Mouse (Mus musculus): ENCODE measurements around the gene Spata2. TPM values are rescaled to one million over a fixed set of nuclear protein-coding genes. Genes with fewer than 3 reads are reported as not detected.

Gene Spata2
- polyA plus RNA-seq, 1 experiment from 2014 or later: 15.4 TPM

- H3K36me3 ChIP-seq: peaks cover 34% of the 10 kb centered on the region
- WGBS: 69% methylated on average over 4 of the region's 4 CpGs
- peak overlapping the region; percentile 5; the same call in 1 of the 2 replicates for H3K4me2 ChIP-seq
- peaks cover 22% of the 10 kb centered on the region for H3K4me1 ChIP-seq (replicated peaks)
- peak overlapping the region; percentile 77 for H3K27ac ChIP-seq (ENCODE audit: poor library complexity, severe bottlenecking)
- H3K27me3 ChIP-seq (replicated peaks): no peaks in the 10 kb centered on the region
- H3K9ac ChIP-seq: no peak overlapping the region
- H3K4me3 ChIP-seq: no peak overlapping the region
- no peak for ATAC-seq (ENCODE audit: insufficient number of reproducible peaks, low FRiP score)
- no peaks in the 10 kb centered on the region for H3K9me3 ChIP-seq (replicated peaks)
Measured at GRCm38 (mm10) chr2:167476762-167477161, 15.9 kb downstream of the Spata2 start.

- Histone ChIP-seq H3K4me3 (no peak overlapping the region), H3K9me3 (replicated peaks) (no peaks in the 10 kb centered on the region), H3K4me1 (replicated peaks) (peaks cover 22% of the 10 kb centered on the region), H3K27ac (ENCODE audit: poor library complexity, severe bottlenecking) (peak overlapping the region; percentile 77), H3K27me3 (replicated peaks) (no peaks in the 10 kb centered on the region), H3K4me2 (peak overlapping the region; percentile 11; the same call in 1 of the 2 replicates), H3K36me3 (peaks cover 39% of the 10 kb centered on the region), H3K9ac (0 out of 2 replicates have a peak overlapping the region, but pooled peaks have one; percentile 37)
- peak; percentile 83 for ATAC-seq (ENCODE audit: insufficient number of reproducible peaks, low FRiP score)
- 5% methylated on average over 7 of the region's 7 CpGs for WGBS
Measured at GRCm38 (mm10) chr2:167476200-167476688, 16.4 kb downstream of the Spata2 start.

GRCm38 (mm10) chr2:167475596-167475995 is 17.1 kb downstream of the Spata2 start:
- Histone ChIP-seq H3K36me3 (peaks cover 46% of the 10 kb centered on the region), H3K4me1 (replicated peaks) (peaks cover 22% of the 10 kb centered on the region), H3K9ac (peak overlapping the region; percentile 37; the same call in 1 of the 2 replicates)

GRCm38 (mm10) chr2:167474218-167474617 is 18.5 kb downstream of the Spata2 start:
- H3K4me1 ChIP-seq (replicated peaks): peaks cover 22% of the 10 kb centered on the region
- no peaks in the 10 kb centered on the region for H3K9me3 ChIP-seq (replicated peaks)
- no peak overlapping the region for H3K4me3 ChIP-seq
- no peak overlapping the region for H3K27ac ChIP-seq (ENCODE audit: poor library complexity, severe bottlenecking)
- H3K9ac ChIP-seq: no peak overlapping the region
- H3K36me3 ChIP-seq: peaks cover 59% of the 10 kb centered on the region
- H3K4me2 ChIP-seq: no peak overlapping the region
- 93% methylated on average over 6 of the region's 6 CpGs for WGBS
- H3K27me3 ChIP-seq (replicated peaks): no peaks in the 10 kb centered on the region
- ATAC-seq (ENCODE audit: insufficient number of reproducible peaks, low FRiP score): no peak

More at GRCm38 (mm10) chr2:167475596-167475995, 17.1 kb downstream of the Spata2 start:
- WGBS: 79% methylated on average over 5 of the region's 5 CpGs
- 0 out of 2 replicates have a peak overlapping the region, but pooled peaks have one; percentile 11 for H3K4me2 ChIP-seq
- no peaks in the 10 kb centered on the region for H3K9me3 ChIP-seq (replicated peaks)
- no peak overlapping the region for H3K4me3 ChIP-seq
- peak overlapping the region; percentile 77 for H3K27ac ChIP-seq (ENCODE audit: poor library complexity, severe bottlenecking)
- no peak for ATAC-seq (ENCODE audit: insufficient number of reproducible peaks, low FRiP score)
- H3K27me3 ChIP-seq (replicated peaks): no peaks in the 10 kb centered on the region

GRCm38 (mm10) chr2:167471585-167471984 is 21.1 kb downstream of the Spata2 start:
- WGBS: 88% methylated on average over 6 of the region's 6 CpGs
- no peak overlapping the region for H3K27ac ChIP-seq (ENCODE audit: poor library complexity, severe bottlenecking)

GRCm38 (mm10) chr2:167470611-167471010 is 22.1 kb downstream of the Spata2 start:
- Histone ChIP-seq H3K4me3 (no peak overlapping the region), H3K9me3 (replicated peaks) (no peaks in the 10 kb centered on the region), H3K27ac (ENCODE audit: poor library complexity, severe bottlenecking) (no peak overlapping the region), H3K27me3 (replicated peaks) (no peaks in the 10 kb centered on the region), H3K4me2 (no peak overlapping the region), H3K9ac (no peak overlapping the region), H3K36me3 (peaks cover 88% of the 10 kb centered on the region), H3K4me1 (replicated peaks) (peaks cover 5% of the 10 kb centered on the region)
- ATAC-seq (ENCODE audit: insufficient number of reproducible peaks, low FRiP score): no peak
- WGBS: 90% methylated on average over 3 of the region's 3 CpGs

More at GRCm38 (mm10) chr2:167471585-167471984, 21.1 kb downstream of the Spata2 start:
- H3K9ac ChIP-seq: no peak overlapping the region
- H3K4me1 ChIP-seq (replicated peaks): peaks cover 15% of the 10 kb centered on the region
- no peak overlapping the region for H3K4me2 ChIP-seq
- H3K4me3 ChIP-seq: no peak overlapping the region
- no peaks in the 10 kb centered on the region for H3K9me3 ChIP-seq (replicated peaks)
- H3K36me3 ChIP-seq: peaks cover 79% of the 10 kb centered on the region
- no peaks in the 10 kb centered on the region for H3K27me3 ChIP-seq (replicated peaks)
- ATAC-seq (ENCODE audit: insufficient number of reproducible peaks, low FRiP score): no peak

- Histone ChIP-seq H3K4me1 (replicated peaks) (no peaks in the 10 kb centered on the region), H3K4me3 (no peak overlapping the region), H3K9ac (no peak overlapping the region), H3K36me3 (peaks cover 84% of the 10 kb centered on the region), H3K27me3 (replicated peaks) (no peaks in the 10 kb centered on the region), H3K27ac (ENCODE audit: poor library complexity, severe bottlenecking) (no peak overlapping the region), H3K9me3 (replicated peaks) (no peaks in the 10 kb centered on the region), H3K4me2 (no peak overlapping the region)
- ATAC-seq (ENCODE audit: insufficient number of reproducible peaks, low FRiP score): no peak
- WGBS: 85% methylated on average over 6 of the region's 6 CpGs
Measured at GRCm38 (mm10) chr2:167468444-167468843, 24.2 kb downstream of the Spata2 start.

GRCm38 (mm10) chr2:167467214-167467613 is 25.5 kb downstream of the Spata2 start:
- ATAC-seq (ENCODE audit: insufficient number of reproducible peaks, low FRiP score): no peak
- no peaks in the 10 kb centered on the region for H3K27me3 ChIP-seq (replicated peaks)
- WGBS: 77% methylated on average over 5 of the region's 5 CpGs
- no peaks in the 10 kb centered on the region for H3K9me3 ChIP-seq (replicated peaks)
- H3K4me1 ChIP-seq (replicated peaks): no peaks in the 10 kb centered on the region
- no peak overlapping the region for H3K27ac ChIP-seq (ENCODE audit: poor library complexity, severe bottlenecking)
- no peak overlapping the region for H3K4me2 ChIP-seq
- peaks cover 72% of the 10 kb centered on the region for H3K36me3 ChIP-seq
- H3K9ac ChIP-seq: no peak overlapping the region
- H3K4me3 ChIP-seq: no peak overlapping the region

GRCm38 (mm10) chr2:167465951-167466350 is 26.7 kb downstream of the Spata2 start:
- no peak overlapping the region for H3K27ac ChIP-seq (ENCODE audit: poor library complexity, severe bottlenecking)
- 92% methylated on average over 3 of the region's 3 CpGs for WGBS
- peaks cover 70% of the 10 kb centered on the region for H3K36me3 ChIP-seq
- no peak overlapping the region for H3K4me2 ChIP-seq
- H3K9ac ChIP-seq: no peak overlapping the region
- H3K27me3 ChIP-seq (replicated peaks): no peaks in the 10 kb centered on the region
- H3K4me1 ChIP-seq (replicated peaks): no peaks in the 10 kb centered on the region
- no peaks in the 10 kb centered on the region for H3K9me3 ChIP-seq (replicated peaks)
- no peak for ATAC-seq (ENCODE audit: insufficient number of reproducible peaks, low FRiP score)
- H3K4me3 ChIP-seq: no peak overlapping the region

- 93% methylated on average over 5 of the region's 5 CpGs for WGBS
- Histone ChIP-seq H3K27me3 (replicated peaks) (no peaks in the 10 kb centered on the region), H3K36me3 (peaks cover 72% of the 10 kb centered on the region), H3K4me3 (no peak overlapping the region), H3K4me1 (replicated peaks) (no peaks in the 10 kb centered on the region), H3K27ac (ENCODE audit: poor library complexity, severe bottlenecking) (no peak overlapping the region), H3K9ac (no peak overlapping the region), H3K4me2 (no peak overlapping the region), H3K9me3 (replicated peaks) (no peaks in the 10 kb centered on the region)
- no peak for ATAC-seq (ENCODE audit: insufficient number of reproducible peaks, low FRiP score)
Measured at GRCm38 (mm10) chr2:167463802-167464201, 28.9 kb downstream of the Spata2 start.

- Histone ChIP-seq H3K4me1 (replicated peaks) (0 out of 2 replicates have a peak, but pooled peaks cover 3% of the 10 kb centered on the region), H3K4me2 (no peak overlapping the region), H3K9ac (no peak overlapping the region), H3K27me3 (replicated peaks) (no peaks in the 10 kb centered on the region), H3K27ac (ENCODE audit: poor library complexity, severe bottlenecking) (no peak overlapping the region), H3K4me3 (no peak overlapping the region), H3K36me3 (peaks cover 73% of the 10 kb centered on the region), H3K9me3 (replicated peaks) (no peaks in the 10 kb centered on the region)
- WGBS: 51% methylated on average over 6 of the region's 6 CpGs
- ATAC-seq (ENCODE audit: insufficient number of reproducible peaks, low FRiP score): peak; percentile 63; the same call in 1 of the 2 replicates
Measured at GRCm38 (mm10) chr2:167462954-167463353, 29.7 kb downstream of the Spata2 start.
